Mouse (Mus musculus) intestine, embryonic 15.5 days (tissue): Measurements from ENCODE around the gene Akap8. TPM values are rescaled to one million over a fixed set of nuclear protein-coding genes. Genes with fewer than 3 reads are reported as not detected.

Experiments used
- ATAC-seq: fragments of 200-750 bp; cut with Nextera tagmentation; 2 replicates; pipeline ENCODE4 v1.8.0; 2017; ENCODE audit warnings: moderate TSS enrichment, moderate library complexity
- H3K27ac ChIP-seq: fragments of 300-500 bp; sonication (generic); 2 replicates; pipeline ENCODE4 v1.5.1; 2015; ENCODE audit warnings: mild to moderate bottlenecking, inconsistent platforms
- H3K27me3 ChIP-seq: fragments of 300-500 bp; sonication (generic); replicated peaks from 2 replicates; pipeline ENCODE4 v1.6.1; 2015; ENCODE audit warnings: inconsistent platforms
- H3K36me3 ChIP-seq: fragments of 300-500 bp; sonication (generic); 2 replicates; pipeline ENCODE4 v1.6.1; 2015; ENCODE audit warnings: inconsistent platforms
- H3K4me1 ChIP-seq: fragments of 300-500 bp; sonication (generic); replicated peaks from 2 replicates; pipeline ENCODE4 v1.6.1; 2015; ENCODE audit warnings: inconsistent platforms
- H3K4me2 ChIP-seq: fragments of 300-500 bp; sonication (generic); replicated peaks from 2 replicates; pipeline ENCODE4 v1.6.1; 2015; ENCODE audit warnings: mild to moderate bottlenecking, inconsistent platforms
- H3K4me3 ChIP-seq: fragments of 300-500 bp; sonication (generic); replicated peaks from 2 replicates; pipeline ENCODE4 v1.5.1; 2015; ENCODE audit warnings: inconsistent platforms
- H3K9ac ChIP-seq: fragments of 300-500 bp; sonication (generic); 2 replicates; pipeline ENCODE4 v1.6.1; 2015; ENCODE audit warnings: inconsistent platforms
- H3K9me3 ChIP-seq: fragments of 300-500 bp; sonication (generic); 2 replicates; pipeline ENCODE4 v1.6.1; 2016; ENCODE audit warnings: inconsistent platforms
- WGBS: fragments of 180-500 bp; shearing (Covaris S2); methylation state at CpG from one replicate; pipeline ENCODE4 v1.1.7; 2015; 5-methylcytosine and 5-hydroxymethylcytosine counted together
- polyA plus RNA-seq: library from polyadenylated mRNA; unstranded; fragments of >200 nt; fragmentation: Nextera tagmentation; extraction: Ambion mirVana; gene quantifications from 2 replicates; pipeline ENCODE4 v1.2.1, GENCODE M21; 2015

Gene Akap8
- polyA plus RNA-seq, 1 experiment from 2014 or later: 83.2 TPM

- H3K36me3 ChIP-seq: peaks cover 65% of the 10 kb centered on the region
- H3K27me3 ChIP-seq: no peaks in the 10 kb centered on the region
- WGBS: 89% methylated on average over 24 of the region's 24 CpGs
- no peak overlapping the region for H3K27ac ChIP-seq
- no peak overlapping the region for H3K9ac ChIP-seq
- ATAC-seq: no peak
- H3K9me3 ChIP-seq: no peaks in the 10 kb centered on the region
- H3K4me1 ChIP-seq: no peaks in the 10 kb centered on the region
- no peak overlapping the region for H3K4me3 ChIP-seq
- no peak overlapping the region for H3K4me2 ChIP-seq
These were observed 36.0 kb upstream of the Akap8 start for GRCm38 (mm10) chr17:32356766-32357760.

- H3K4me3 ChIP-seq: no peak overlapping the region
- 91% methylated on average over 9 of the region's 9 CpGs for WGBS
- no peaks in the 10 kb centered on the region for H3K4me1 ChIP-seq
- ATAC-seq: no peak
- no peak overlapping the region for H3K9ac ChIP-seq
- H3K36me3 ChIP-seq: peaks cover 59% of the 10 kb centered on the region
- H3K9me3 ChIP-seq: no peaks in the 10 kb centered on the region
- H3K4me2 ChIP-seq: no peak overlapping the region
- no peaks in the 10 kb centered on the region for H3K27me3 ChIP-seq
- H3K27ac ChIP-seq: no peak overlapping the region
These were observed 35.2 kb upstream of the Akap8 start for GRCm38 (mm10) chr17:32356281-32356680.

GRCm38 (mm10) chr17:32355031-32355430 is 34.0 kb upstream of the Akap8 start:
- Histone ChIP-seq H3K4me3 (no peak overlapping the region), H3K4me1 (no peaks in the 10 kb centered on the region), H3K4me2 (no peak overlapping the region), H3K27ac (no peak overlapping the region), H3K9me3 (no peaks in the 10 kb centered on the region), H3K36me3 (peaks cover 52% of the 10 kb centered on the region), H3K27me3 (no peaks in the 10 kb centered on the region), H3K9ac (no peak overlapping the region)
- ATAC-seq: no peak
- WGBS: 90% methylated on average over 6 of the region's 6 CpGs

- Histone ChIP-seq H3K9ac (no peak overlapping the region), H3K36me3 (peaks cover 45% of the 10 kb centered on the region), H3K4me3 (no peak overlapping the region), H3K27me3 (no peaks in the 10 kb centered on the region), H3K9me3 (no peaks in the 10 kb centered on the region), H3K4me2 (no peak overlapping the region), H3K27ac (no peak overlapping the region), H3K4me1 (0 out of 2 replicates have a peak, but pooled peaks cover 3% of the 10 kb centered on the region)
- ATAC-seq: no peak
- 71% methylated on average over 5 of the region's 5 CpGs for WGBS
These were observed 33.2 kb upstream of the Akap8 start for GRCm38 (mm10) chr17:32354211-32354610.

- H3K4me1 ChIP-seq: 0 out of 2 replicates have a peak, but pooled peaks cover 5% of the 10 kb centered on the region
- H3K4me3 ChIP-seq: no peak overlapping the region
- no peaks in the 10 kb centered on the region for H3K9me3 ChIP-seq
- H3K27me3 ChIP-seq: no peaks in the 10 kb centered on the region
- WGBS: 83% methylated on average over 4 of the region's 4 CpGs
- H3K4me2 ChIP-seq: no peak overlapping the region
- no peak overlapping the region for H3K9ac ChIP-seq
- no peak overlapping the region for H3K27ac ChIP-seq
- H3K36me3 ChIP-seq: peaks cover 40% of the 10 kb centered on the region
- ATAC-seq: no peak
These were observed 32.7 kb upstream of the Akap8 start for GRCm38 (mm10) chr17:32353696-32354095.

GRCm38 (mm10) chr17:32351726-32352125 is 30.7 kb upstream of the Akap8 start:
- H3K36me3 ChIP-seq: peaks cover 20% of the 10 kb centered on the region
- no peak for ATAC-seq
- no peak overlapping the region for H3K4me3 ChIP-seq
- H3K4me1 ChIP-seq: 0 out of 2 replicates have a peak, but pooled peaks cover 5% of the 10 kb centered on the region
- H3K9ac ChIP-seq: no peak overlapping the region
- no peak overlapping the region for H3K27ac ChIP-seq
- no peaks in the 10 kb centered on the region for H3K9me3 ChIP-seq
- H3K27me3 ChIP-seq: no peaks in the 10 kb centered on the region
- H3K4me2 ChIP-seq: no peak overlapping the region

- peaks cover 15% of the 10 kb centered on the region for H3K36me3 ChIP-seq
- WGBS: 63% methylated on average over 3 of the region's 3 CpGs
- ATAC-seq: no peak
- H3K27me3 ChIP-seq: no peaks in the 10 kb centered on the region
- no peak overlapping the region for H3K27ac ChIP-seq
- H3K4me2 ChIP-seq: peak overlapping the region; percentile 66
- no peaks in the 10 kb centered on the region for H3K9me3 ChIP-seq
- H3K4me1 ChIP-seq: 0 out of 2 replicates have a peak, but pooled peaks cover 5% of the 10 kb centered on the region
- no peak overlapping the region for H3K9ac ChIP-seq
- H3K4me3 ChIP-seq: no peak overlapping the region
These were observed 30.2 kb upstream of the Akap8 start for GRCm38 (mm10) chr17:32351269-32351668.

- Histone ChIP-seq H3K9ac (peak within 1 kb of the TSS; percentile 70), H3K27ac (peak within 1 kb of the TSS; percentile 54), H3K4me2 (peak within 1 kb of the TSS; percentile 69), H3K36me3 (peaks cover 10% of the 10 kb centered on the region), H3K4me1 (0 out of 2 replicates have a peak, but pooled peaks cover 5% of the 10 kb centered on the region), H3K4me3 (peak within 1 kb of the TSS; percentile 65), H3K9me3 (no peaks in the 10 kb centered on the region), H3K27me3 (no peaks in the 10 kb centered on the region)
- peak; percentile 99 for ATAC-seq
- under 1% methylated on average over 37 of the region's 37 CpGs for WGBS
These were observed 29.4 kb upstream of the Akap8 start, which contains the start of gene Akap8l for GRCm38 (mm10) chr17:32350382-32350983. Gene Akap8l, minus strand, starts transcription at chr17:32350607.

- no peak for ATAC-seq
- Histone ChIP-seq H3K27me3 (no peaks in the 10 kb centered on the region), H3K36me3 (peaks cover 4% of the 10 kb centered on the region), H3K4me1 (0 out of 2 replicates have a peak, but pooled peaks cover 5% of the 10 kb centered on the region), H3K4me3 (peak overlapping the region; percentile 65), H3K27ac (peak overlapping the region; percentile 54), H3K9me3 (no peaks in the 10 kb centered on the region), H3K9ac (peak overlapping the region; percentile 70), H3K4me2 (peak overlapping the region; percentile 69)
- WGBS: under 1% methylated on average over 24 of the region's 24 CpGs
These were observed 28.9 kb upstream of the Akap8 start for GRCm38 (mm10) chr17:32349851-32350381.

GRCm38 (mm10) chr17:32349037-32349732 is 28.1 kb upstream of the Akap8 start:
- no peaks in the 10 kb centered on the region for H3K27me3 ChIP-seq
- WGBS: 9% methylated on average over 4 of the region's 4 CpGs
- H3K9ac ChIP-seq: peak overlapping the region; percentile 70; the same call in 1 of the 2 replicates
- H3K4me1 ChIP-seq: 0 out of 2 replicates have a peak, but pooled peaks cover 5% of the 10 kb centered on the region
- no peak overlapping the region; the same call in 1 of the 2 replicates for H3K27ac ChIP-seq
- no peaks in the 10 kb centered on the region for H3K9me3 ChIP-seq
- ATAC-seq: no peak
- H3K4me3 ChIP-seq: peak overlapping the region; percentile 65
- no peaks in the 10 kb centered on the region for H3K36me3 ChIP-seq
- H3K4me2 ChIP-seq: peak overlapping the region; percentile 69

- H3K9ac ChIP-seq: no peak overlapping the region
- no peaks in the 10 kb centered on the region for H3K9me3 ChIP-seq
- no peaks in the 10 kb centered on the region for H3K36me3 ChIP-seq
- H3K27me3 ChIP-seq: no peaks in the 10 kb centered on the region
- no peak overlapping the region for H3K4me3 ChIP-seq
- no peak overlapping the region for H3K27ac ChIP-seq
- 0 out of 2 replicates have a peak overlapping the region, but pooled peaks have one; percentile 69 for H3K4me2 ChIP-seq
- no peak for ATAC-seq
- 0 out of 2 replicates have a peak, but pooled peaks cover 5% of the 10 kb centered on the region for H3K4me1 ChIP-seq
- 83% methylated on average over 2 of the region's 2 CpGs for WGBS
These were observed 27.4 kb upstream of the Akap8 start for GRCm38 (mm10) chr17:32348406-32348805.
